Mouse (Mus musculus): ENCODE data around the gene Mustn1.

DNA sequence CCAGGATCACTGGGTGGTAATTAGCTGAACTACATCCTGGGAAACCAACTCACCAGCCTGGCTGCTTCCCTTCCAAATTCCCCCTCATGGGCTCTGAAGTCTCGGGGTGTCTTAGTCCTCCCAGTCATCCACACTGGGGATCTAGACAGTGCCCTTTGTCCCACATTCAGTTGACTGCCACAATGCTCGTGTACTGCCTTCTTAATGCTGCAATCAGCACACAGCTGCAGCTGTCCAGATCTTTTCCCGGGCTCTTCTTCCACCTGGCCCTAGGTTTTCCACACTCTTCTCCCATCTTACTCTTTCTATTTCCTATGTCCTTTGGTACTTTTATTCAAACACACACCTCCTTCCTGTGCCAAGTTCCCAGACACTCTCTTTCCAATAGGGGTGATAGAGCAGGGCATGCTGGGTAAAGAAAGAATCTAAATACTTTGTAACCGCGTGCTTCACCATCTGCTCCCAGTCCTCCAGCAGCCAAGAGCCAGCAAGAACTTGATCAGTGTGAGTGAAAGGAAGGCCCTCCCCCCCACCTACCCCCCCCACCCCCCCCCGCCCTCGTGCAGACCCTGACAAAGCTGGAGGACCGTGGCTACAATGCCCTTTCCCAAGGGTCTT, 43.2 kb downstream of the Mustn1 start:
- TF ChIP-seq CTCF (conservative IDR thresholded peaks at IDR 0.05; ENCODE audit: low read length), result no peak
- TF ChIP-seq POU5F1 (IDR thresholded peaks at IDR 0.05; ENCODE audit: borderline replicate concordance, low read length), result no peak
